Mouse (Mus musculus): ENCODE measurements around the gene Wfdc17.

Wfdc17 gene

DNA sequence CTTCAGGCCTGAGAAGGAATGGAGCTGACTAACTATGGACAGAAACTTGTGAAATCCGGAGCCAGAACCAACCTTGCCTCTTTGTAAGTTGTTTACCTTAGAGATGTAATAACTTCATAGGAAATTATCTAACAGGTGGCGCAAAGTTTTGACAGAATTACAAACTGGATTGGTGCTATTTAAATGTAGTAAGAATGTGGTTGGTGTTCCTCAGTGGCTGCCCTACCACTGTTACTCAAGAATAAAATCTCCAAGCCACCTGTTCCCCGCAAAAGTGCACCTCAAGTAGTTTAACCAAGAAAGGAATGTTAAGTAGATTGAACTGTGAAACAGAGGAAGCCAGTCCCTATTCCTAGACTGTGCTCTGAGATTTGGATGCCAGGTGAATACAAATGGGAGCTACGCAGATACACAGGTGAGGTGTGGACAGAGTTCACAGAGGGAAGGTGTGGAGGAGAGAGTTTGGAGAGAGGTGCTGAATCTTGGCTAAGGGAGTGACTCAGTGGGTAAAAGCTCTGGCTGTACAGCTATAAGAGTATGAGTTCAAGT is 36.7 kb downstream of the Wfdc17 start:
- DNase-seq (ENCODE audit: low spot score in 2 of 2) = no peak

DNA sequence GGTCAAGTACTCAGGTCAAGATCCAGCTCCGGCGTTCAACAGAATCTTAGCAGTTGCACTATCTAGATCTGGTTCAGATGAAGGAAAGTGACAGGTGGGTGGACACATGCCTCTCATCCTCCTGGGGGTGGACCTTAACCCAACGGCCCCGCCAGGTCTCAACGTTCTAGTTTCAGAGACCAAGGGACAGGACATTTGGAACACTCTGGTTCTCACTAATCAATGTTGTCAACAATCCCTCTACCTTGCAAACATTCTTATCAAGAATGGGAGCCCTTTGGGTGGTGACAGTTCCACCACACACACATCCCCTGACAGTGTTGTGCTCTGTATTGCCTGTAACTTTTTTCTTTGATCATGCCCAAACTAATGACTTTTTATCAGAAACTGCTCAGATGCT is 38.0 kb downstream of the Wfdc17 start:
- DNase-seq (ENCODE audit: low spot score in 2 of 2) = no peak

DNA sequence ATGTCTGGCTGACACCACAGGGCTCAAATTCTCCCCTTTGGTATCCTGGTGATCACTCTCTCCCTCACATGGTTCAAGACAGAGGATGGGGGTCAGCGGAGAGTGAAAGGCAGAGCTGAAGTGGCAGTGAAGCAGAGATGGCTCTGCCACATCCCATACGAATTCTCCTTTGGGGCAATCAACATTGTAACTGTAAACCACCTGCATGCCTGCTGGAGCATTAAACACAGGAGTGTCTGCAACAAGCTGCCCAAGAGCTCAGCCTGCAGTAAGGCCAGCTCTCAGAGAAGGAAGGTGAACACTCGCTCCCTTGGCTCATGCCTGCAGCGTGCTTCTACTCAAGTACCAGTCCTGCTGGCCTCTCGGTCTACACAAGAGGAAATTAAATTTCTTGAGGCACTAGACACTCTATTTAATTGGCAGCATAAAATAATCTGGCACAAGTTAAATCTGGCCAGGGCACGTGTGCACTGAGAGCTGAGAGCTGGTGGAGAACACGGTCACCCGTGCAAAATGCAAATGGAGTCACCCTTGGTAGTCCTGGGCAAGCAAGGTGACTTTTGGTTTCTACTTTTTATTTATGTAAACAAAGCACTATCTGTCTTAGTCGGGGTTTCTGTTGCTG is 39.1 kb downstream of the Wfdc17 start:
- no peak for DNase-seq (ENCODE audit: low spot score in 2 of 2)

DNA sequence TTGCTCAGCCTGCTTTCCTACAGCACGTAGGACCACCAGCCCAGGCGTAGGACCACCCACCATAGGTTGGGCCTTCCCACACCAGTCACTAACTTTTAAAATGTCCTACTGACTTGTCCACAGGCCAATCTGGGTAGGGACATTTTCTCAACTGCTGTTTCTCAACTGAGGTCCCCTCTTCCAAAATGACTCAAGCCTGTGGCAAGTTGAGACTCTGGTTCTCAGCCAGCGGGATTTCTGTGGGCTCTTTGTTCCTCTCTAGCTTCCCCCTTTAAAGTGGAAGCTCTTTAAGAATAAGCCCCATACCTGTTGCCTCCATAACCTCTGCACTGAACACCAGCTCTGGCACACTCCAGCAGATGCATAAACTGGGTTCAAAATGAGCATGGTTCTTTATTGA is 39.7 kb downstream of the Wfdc17 start:
- no peak for DNase-seq (ENCODE audit: low spot score in 2 of 2)

DNA sequence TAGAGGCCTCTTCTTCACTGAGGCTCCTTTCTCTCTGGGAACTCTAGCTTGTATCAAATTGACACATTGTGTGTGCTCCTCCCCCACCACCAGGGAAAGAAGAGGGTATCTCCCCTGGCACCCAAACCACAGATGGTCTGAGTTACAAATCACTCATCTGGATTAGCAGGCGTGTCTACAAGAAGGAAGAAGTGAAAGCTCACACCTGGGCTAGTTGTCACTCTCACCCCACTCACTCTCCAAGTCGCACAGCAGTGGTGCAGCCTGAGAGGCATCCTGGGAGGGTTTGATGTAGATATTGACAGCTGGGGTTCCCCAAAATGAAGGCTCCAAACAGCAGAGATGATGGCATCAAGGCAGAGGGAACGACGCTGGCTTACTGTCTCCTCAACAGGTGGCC is 42.4 kb downstream of the Wfdc17 start:
- no peak for DNase-seq (ENCODE audit: low spot score in 2 of 2)

DNA sequence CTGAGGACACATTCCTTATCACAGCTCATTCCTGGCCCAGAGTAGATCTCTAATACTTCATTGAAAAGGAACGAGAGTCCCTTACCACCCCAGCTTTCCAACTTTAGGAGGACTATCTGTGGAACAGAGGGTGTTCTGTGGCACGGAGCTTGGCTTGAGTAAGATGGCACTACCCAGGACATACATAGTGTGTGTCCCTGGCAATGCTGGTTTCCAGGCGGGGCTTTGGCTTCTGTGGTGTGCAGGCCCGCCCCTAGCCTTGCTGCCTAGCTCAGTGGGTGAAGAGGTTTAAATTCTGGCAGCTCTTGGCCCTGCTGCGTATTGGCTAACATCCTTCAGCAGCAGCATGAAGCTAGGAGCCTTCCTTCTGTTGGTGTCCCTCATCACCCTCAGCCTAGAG is 42.9 kb downstream of the Wfdc17 start, which contains the start of gene Wfdc21:
TSS of gene Wfdc21 (plus strand) at position 260 of the 400 bp plus-strand sequence.
- no peak for DNase-seq (ENCODE audit: low spot score in 2 of 2)

DNA sequence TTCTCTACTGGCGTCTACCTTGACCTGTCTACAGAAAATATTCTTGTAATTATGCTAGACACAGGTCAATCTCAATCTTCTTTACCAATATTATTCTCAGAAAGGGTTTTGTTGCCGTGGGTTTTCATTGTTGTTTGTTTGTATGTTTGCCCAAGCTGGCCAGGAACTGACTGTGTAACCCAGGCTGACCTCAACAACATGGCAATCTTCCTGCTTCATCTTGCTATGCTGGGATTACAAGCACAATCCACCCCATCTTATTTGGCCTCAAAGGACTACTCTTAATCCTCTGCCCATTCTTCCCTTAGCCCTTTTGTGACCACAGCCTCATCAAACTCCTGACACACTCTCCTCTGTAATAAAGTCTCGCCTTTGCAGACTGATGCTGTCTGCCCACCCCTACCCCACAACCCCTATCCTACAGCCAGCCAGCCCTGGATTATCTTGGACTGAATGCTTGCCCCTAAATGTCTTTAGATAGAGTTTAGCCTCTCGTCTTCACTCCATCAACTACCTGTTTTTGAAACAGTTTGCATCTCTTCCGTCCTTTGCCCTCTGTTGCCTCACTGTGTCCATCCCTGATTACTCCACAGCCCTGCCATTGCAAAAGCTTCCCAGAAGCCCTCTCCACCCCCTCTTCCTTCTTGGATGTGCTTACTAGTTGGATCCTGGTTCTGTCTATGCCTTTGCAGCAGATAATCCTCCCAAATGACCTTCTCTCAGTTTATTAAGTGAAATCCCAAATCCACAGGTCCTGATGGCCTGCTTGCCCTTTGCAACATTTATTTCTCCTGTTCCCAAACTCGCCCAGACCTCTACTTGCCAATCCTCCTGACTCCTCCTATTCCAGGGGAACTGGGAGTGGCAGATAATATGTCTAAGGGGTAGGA is 43.8 kb downstream of the Wfdc17 start:
- no peak for DNase-seq (ENCODE audit: low spot score in 2 of 2)

DNA sequence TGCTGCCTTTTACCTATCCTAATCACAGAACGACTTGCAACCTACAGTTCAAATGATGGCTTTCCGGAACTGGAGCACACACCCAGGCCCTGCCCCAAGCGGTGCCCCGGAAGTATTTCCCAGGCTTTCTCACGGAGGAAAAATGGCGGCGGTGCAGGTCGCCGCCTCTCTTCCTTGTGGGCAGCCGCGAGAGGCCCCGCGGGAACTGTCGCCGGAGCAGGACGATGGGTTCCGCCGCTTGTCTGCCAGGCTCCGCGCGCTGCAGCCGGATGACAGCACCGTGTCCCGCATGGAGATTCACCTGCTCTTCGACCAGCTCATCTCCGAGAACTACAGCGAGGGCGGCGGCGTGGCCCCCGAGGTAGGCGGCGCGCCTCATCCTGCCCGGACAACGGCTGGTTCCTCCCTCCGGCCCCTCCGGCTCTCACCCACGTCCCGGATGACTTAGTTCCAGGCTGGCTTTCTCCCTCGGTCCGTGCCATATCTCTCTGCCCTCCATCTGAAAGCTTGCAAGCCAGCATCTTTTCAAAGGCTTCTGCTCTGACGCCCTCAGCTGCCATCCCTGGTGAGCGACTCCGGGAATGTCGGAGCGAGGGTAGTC is 49.9 kb downstream of the Wfdc17 start, which contains the start of gene Heatr6:
TSS of gene Heatr6 (plus strand) at position 116 of the 601 bp plus-strand sequence.
- DNase-seq (ENCODE audit: low spot score in 2 of 2) = peak; percentile 86 to 91

DNA sequence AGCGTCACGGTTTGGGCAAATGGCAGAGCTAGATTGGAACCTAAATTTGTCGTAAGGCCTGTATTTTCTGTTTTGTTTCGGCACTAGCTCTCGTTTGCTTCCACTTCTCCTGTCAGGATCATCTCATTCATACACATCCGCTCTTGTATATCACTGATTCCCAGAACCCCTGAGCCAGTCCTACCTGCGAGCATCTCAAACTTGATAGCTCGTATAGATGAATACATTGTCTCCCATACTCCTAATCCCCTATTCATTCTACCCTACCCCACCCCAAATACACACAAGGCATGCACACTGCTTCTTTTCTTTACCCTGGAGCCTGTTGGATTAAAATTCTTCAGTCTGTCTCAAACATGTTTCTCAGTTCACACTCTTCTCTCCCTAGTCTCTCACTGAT is 50.4 kb downstream of the Wfdc17 start:
- DNase-seq (ENCODE audit: low spot score in 2 of 2) = no peak

Data from frontal cortex, postnatal 36 days (tissue).